Mouse (Mus musculus) thymus, postnatal 4 days (tissue): Measurements from ENCODE around the gene Rab22a.

Experiments
- DNase-seq: peaks from one replicate; pipeline ENCODE4 v3.0.0; 2021

The Rab22a gene

GRCm38 (mm10) chr2:173724382-173724781, 64.8 kb downstream of the Rab22a start:
- no peak for DNase-seq

DNA sequence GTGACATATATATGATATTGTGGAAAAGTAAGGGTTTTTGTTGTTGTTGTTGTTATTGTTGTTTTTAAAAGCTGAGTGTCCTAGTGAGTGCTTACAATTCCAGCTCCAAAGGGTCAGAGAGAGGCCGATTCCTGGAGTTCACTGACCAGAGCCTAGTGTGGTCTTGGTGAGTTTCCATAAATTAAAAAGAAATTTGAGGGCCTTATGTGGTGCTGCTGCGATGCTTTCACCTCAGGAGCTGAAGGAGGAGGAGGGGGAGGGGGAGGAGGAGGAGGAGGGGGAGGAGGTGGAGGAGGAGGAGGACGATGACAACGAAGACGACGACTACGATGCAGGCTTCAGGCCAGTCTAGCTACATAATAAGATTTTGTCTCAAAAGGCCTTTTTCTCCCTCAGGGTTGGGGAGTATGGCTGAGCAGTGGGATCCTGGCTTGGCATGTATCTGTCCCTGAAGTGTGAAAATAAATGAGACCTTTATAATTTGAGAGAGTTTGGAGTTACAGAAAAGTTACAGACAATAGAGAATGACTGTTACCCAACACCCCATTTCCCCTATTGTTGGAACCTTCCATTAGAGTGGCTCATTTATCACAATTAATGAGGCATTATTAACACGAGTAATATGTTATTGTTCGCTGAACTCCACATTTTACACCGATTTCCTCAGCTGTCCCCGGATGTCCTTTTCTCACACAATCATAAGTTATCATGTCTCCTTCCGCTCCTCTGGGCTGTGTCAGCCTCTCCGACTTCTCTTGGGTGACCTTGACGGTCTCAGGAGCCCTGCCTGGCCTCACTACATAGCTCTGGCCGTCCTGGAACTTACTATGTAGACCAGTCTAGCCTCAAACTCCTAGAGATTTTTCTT, 65.6 kb downstream of the Rab22a start:
- DNase-seq, result no peak

DNA sequence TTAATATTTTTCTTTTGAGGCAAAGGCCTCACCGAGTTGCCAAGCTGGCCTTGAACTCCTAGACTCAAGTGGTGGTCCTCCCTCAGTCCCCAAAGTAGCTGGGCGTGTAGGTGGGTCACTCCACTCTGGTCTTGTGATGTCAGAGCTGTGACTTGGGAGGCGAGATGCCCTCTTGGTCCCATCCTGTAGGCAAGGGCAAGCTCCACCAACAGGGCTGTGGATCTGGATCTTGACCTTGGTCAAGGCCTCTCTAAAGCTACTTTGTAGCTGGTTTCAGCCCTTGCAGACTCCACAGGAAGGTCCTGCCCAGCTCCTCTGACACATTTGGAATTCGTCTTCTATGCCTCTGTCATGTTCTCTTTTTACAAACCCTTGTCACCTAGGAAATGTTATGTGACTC, 66.3 kb downstream of the Rab22a start:
- DNase-seq, result no peak

DNA sequence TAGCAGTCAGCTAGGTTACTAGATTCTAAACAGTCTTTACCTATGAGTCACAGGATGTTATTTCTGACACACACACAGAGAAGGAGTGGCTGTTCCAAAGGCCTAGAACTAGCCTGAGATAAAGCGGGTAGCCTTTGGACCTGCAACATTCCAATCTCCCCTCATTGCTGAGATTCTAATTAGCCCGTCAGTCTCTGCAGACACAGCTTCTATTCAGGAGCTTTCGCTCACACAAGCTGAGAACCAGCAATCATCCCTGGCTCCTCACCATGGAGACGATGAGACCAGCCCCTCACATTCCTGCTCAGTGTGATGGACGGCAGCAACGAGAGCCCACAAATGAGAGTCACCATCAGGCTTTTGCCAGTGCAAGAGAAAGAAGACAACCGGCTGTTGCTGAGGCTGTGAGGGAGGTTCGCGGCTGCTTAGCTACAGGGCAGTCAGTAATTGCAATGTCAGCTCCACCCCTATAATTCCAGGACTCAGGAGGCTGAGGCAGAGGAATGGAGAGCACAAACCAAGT, 70.9 kb downstream of the Rab22a start:
- DNase-seq, result no peak

DNA sequence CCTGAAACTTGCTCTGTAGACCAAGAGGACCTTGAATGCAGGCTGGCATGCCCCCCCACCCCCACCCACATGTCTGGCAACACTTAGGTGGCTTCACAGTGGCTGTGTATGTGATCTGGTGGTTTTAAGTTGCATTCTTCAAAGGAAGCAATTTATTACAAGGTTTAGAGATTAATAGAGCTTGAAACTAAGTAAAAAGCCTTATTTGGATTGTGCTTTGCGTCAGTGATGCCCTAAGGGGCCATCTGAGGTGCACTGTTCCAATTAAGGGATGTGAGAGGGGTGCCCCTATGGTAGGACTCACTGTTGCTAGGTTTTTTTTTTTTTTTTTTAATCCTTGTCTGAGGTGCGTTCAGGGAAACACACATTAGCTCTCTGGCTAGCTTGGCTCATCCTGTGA, 74.9 kb downstream of the Rab22a start:
- DNase-seq, result no peak

- DNase-seq, result peak; percentile 100
These were observed 77.8 kb downstream of the Rab22a start, which contains the start of gene Vapb for GRCm38 (mm10) chr2:173737222-173737989. TSS of gene Vapb (plus strand) at chr2:173737511.

DNA sequence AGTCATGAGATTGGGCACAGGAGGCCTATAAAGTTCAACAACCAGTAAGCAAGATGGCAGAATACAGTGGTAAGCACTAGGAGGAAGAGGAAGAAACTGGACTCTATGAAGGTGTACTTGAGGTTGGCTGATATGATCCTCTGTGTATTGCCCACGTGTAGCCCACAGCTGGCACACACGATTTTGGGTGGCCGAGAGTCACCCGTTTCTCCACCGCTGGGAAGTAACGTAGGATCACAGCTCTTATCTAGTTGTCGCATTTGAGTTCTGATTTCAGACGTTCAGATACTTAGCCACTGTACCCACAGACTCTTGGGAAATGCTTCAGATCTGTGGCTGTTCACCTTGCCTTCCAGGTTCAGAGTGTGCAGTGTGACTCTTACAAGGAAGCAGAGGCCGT, 78.7 kb downstream of the Rab22a start:
- DNase-seq, result no peak

- no peak for DNase-seq
These were observed 79.5 kb downstream of the Rab22a start for GRCm38 (mm10) chr2:173739107-173739506.

DNA sequence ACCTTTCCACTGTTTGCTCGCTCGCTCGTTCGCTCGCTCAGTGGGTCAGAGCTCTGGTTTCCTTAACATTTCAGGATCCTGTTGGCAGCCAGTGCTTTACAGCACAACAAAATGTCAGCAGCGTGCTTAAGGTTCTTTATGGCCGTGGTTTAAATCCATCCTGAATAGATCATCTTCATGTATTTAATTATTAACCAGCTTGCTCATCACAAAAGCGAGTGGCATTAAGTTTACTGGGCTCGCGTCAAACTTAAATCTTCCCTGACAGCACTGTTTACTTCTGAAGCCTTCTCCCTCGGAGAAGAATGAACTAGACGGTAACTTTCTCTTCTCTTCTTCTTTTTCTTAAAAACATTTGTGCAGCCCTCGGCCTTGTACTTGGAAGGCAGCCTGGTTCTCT, 82.5 kb downstream of the Rab22a start:
- no peak for DNase-seq

DNA sequence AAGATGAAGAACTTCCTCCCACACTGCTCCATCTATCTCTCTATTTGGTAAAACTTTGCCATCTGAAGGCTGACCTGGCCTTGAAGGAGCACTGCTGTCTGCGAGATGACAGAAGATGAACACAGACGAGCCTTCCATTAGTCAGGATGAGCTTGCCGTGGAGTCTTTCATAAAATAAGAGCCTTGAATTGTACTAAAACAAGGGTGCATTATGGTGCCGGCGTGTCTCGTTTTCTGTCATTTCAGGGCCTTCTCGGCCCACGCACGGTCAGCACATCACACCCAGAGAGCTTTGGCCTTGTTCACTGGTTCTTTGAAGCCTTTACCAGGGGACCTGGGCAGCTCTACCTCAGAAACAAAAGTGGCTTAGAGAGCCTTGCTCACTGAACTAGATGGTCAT, 83.2 kb downstream of the Rab22a start:
- no peak for DNase-seq

GRCm38 (mm10) chr2:173744070-173744815, 84.7 kb downstream of the Rab22a start:
- no peak for DNase-seq

DNA sequence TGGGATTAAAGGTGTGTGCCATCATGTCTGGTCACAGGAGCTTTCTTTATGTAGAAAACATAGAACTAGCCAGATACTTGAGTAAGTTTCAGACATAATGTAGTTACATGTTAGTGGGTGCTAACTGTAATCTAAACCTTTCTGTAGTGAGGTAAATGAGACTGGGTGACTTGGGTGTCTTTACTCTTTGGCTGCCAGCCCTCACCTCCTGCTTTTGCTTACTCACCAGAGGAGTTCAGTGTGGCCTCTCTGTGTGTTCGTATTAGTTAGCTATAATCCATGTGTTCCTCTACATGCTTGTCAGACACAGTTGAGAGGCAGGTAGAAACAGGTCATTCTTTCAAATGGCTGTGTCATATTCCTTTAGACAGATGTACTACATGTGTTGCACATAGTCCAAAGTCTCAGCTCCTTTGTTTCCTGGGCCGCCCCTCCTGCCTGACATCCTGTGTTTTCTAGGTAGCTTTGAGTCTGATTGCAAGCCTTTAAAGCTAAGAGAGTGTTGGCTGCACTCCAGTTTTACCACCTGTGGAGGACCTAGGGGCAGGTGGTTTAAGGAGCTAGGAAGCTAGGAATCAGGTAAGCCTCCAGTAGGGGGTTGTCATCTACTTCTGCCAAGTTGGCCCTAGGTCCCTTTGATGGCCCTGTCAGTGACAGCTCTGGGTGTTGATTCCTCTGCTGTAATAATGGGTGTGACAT, 89.5 kb downstream of the Rab22a start:
- DNase-seq, result peak; percentile 27

DNA sequence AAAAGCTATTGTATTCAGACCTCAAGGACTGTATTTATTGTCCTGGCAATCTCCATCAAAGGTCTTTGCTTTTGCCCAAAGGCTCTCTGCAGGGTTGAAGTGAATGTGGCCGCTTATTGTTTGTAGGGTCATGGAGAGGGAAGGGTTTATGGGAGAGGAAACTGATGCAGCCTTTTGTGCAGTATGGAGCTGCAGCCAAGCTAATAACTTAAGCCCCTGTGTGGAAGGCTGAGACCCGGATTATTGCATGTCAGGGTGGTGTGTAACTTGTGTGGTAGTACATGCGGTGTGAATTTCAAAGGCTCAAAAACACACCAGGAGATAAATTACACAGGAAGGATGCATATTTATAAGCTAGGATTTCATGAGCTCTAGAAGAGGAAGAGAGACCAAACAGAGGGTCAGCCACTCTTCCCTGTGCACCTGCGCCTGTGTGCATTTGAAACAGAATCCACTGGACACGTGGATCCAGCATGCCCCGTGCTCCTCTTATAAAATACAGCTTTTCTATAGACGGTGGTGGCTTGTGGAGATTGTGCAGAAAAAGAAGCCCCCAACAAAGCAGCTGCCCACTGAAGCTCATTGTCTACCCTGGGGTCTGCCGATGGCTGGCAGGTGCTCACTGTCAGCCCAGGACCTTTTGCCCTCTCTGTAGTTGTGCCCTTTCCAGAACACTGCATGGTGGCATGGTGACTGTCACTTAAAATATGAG, 96.0 kb downstream of the Rab22a start:
- no peak for DNase-seq
